Mouse (Mus musculus): Measurements from ENCODE around the gene Rab40b.

- peak; percentile 53 for TF ChIP-seq CTCF (IDR thresholded peaks at IDR 0.05; ENCODE audit: low read depth)
- TF ChIP-seq EP300 (optimal IDR thresholded peaks at IDR 0.05), result no peak
Observed at GRCm38 (mm10) chr11:121353326-121354090, 34.5 kb downstream of the Rab40b start.
